Mouse (Mus musculus) gastrocnemius, postnatal 14 days (tissue): Measurements from ENCODE around the gene Cdkn1c. TPM values are rescaled to one million over a fixed set of nuclear protein-coding genes. Genes with fewer than 3 reads are reported as not detected.

Source experiments
- total RNA-seq, 2 experiments: library from RNA; stranded (reverse); gene quantifications; 2 replicates each; pipeline ENCODE4 v1.2.3; 2021

Gene Cdkn1c
- total RNA-seq, 2 experiments from 2014 or later = 565 to 617 TPM

Other genes with a start within 250 kb of the Cdkn1c start
- gene Slc22a18, start 12.7 kb upstream of the Cdkn1c start, total RNA-seq = under 1 TPM; 0.31 to 0.35 TPM
- gene Phlda2, start 42.1 kb upstream of the Cdkn1c start, total RNA-seq = not detected
- 100 to 1,000 TPM; 158 to 159 TPM for gene Nap1l4, start 88.1 kb upstream of the Cdkn1c start, total RNA-seq
- 10 to 100 TPM; 35.9 to 39.4 TPM for gene Cars, start 139.0 kb upstream of the Cdkn1c start, total RNA-seq
- gene Tnfrsf26, start 167.7 kb upstream of the Cdkn1c start, total RNA-seq = under 1 TPM; 0.31 to 0.44 TPM
- 1 to 10 TPM; 1.5 to 3.0 TPM for gene Tnfrsf22, start 188.6 kb upstream of the Cdkn1c start, total RNA-seq
- gene Tnfrsf23, start 224.8 kb upstream of the Cdkn1c start, total RNA-seq = 1 to 10 TPM; 3.2 to 4.0 TPM